In genomic region chr14:98858801-98859200, GRCm38 (mm10) we compare ENCODE assay signal across 21 mouse cellular contexts.
A peak's percentile ranks its signal among the peaks of the same experiment; 100 is the strongest.
DNase-seq lines count a peak whose midpoint lies in the region; ATAC-seq lines count a peak whose summit lies in the region.
"Had no signal": no experiment of that assay in that cellular context is flagged by ENCODE, and none has a peak within 500 bp of the region (broad histone marks: within the 10 kb centered on the region; RNA-seq: fewer than 3 reads in every experiment).

No protein-coding gene starts in this region.

- no peak overlapping the region for H3K27ac ChIP-seq in embryonic facial prominence, embryonic 14.5 days (replicated peaks; ENCODE audit: low read depth, low read length)
- H3K27ac ChIP-seq in embryonic facial prominence, embryonic 10.5 days (replicated peaks), result no peak overlapping the region
- H3K27ac ChIP-seq in heart, embryonic 10.5 days, result no peak overlapping the region
- no peak overlapping the region for H3K27ac ChIP-seq in limb, embryonic 13.5 days
- no peak overlapping the region for H3K27ac ChIP-seq in limb, embryonic 10.5 days

- H3K4me2 ChIP-seq in embryonic facial prominence, embryonic 14.5 days (ENCODE audit: low read depth, low read length), result no peak overlapping the region
- H3K4me2 ChIP-seq in limb, embryonic 13.5 days (replicated peaks), result no peak overlapping the region

- no peaks in the 10 kb centered on the region for H3K27me3 ChIP-seq in embryonic facial prominence, embryonic 14.5 days (replicated peaks; ENCODE audit: control insufficient read depth, insufficient read depth, low read length)
- H3K27me3 ChIP-seq in embryonic facial prominence, embryonic 10.5 days (replicated peaks; ENCODE audit: low read depth, poor library complexity, severe bottlenecking), result no peaks in the 10 kb centered on the region
- H3K27me3 ChIP-seq in heart, embryonic 10.5 days (ENCODE audit: insufficient read depth, poor library complexity, severe bottlenecking), result no peaks in the 10 kb centered on the region
- H3K27me3 ChIP-seq in limb, embryonic 13.5 days, result no peaks in the 10 kb centered on the region
- peaks cover 19% of the 10 kb centered on the region; the same call in 1 of the 2 replicates for H3K27me3 ChIP-seq in limb, embryonic 10.5 days (ENCODE audit: low read depth, poor library complexity, severe bottlenecking)
- H3K27me3 ChIP-seq: CH12.LX, Patski had no signal

- no peaks in the 10 kb centered on the region for H3K36me3 ChIP-seq in embryonic facial prominence, embryonic 14.5 days (ENCODE audit: control insufficient read depth, insufficient read depth, low read length)
- no peaks in the 10 kb centered on the region for H3K36me3 ChIP-seq in embryonic facial prominence, embryonic 10.5 days (replicated peaks)
- no peaks in the 10 kb centered on the region for H3K36me3 ChIP-seq in heart, embryonic 10.5 days
- H3K36me3 ChIP-seq in limb, embryonic 13.5 days, result no peaks in the 10 kb centered on the region
- no peaks in the 10 kb centered on the region for H3K36me3 ChIP-seq in limb, embryonic 10.5 days
- H3K36me3 ChIP-seq: G1E had no signal

- no peaks in the 10 kb centered on the region for H3K4me1 ChIP-seq in embryonic facial prominence, embryonic 14.5 days (ENCODE audit: control insufficient read depth, insufficient read depth, low read length)
- no peaks in the 10 kb centered on the region for H3K4me1 ChIP-seq in embryonic facial prominence, embryonic 10.5 days
- no peaks in the 10 kb centered on the region for H3K4me1 ChIP-seq in heart, embryonic 10.5 days
- 0 out of 2 replicates have a peak, but pooled peaks cover 6% of the 10 kb centered on the region for H3K4me1 ChIP-seq in limb, embryonic 13.5 days
- H3K4me1 ChIP-seq in limb, embryonic 10.5 days, result peaks cover 21% of the 10 kb centered on the region

- peak; percentile 55; the same call in 1 of the 2 replicates for ATAC-seq in embryonic facial prominence, embryonic 14.5 days (ENCODE audit: low read depth)
- ATAC-seq in limb, embryonic 13.5 days (ENCODE audit: low FRiP score, low read depth), result 0 out of 2 replicates have a peak, but pooled peaks have one; percentile 51
- ATAC-seq: activated CD4-positive, CD25-positive, alpha-beta regulatory T cell, adult 4 months; CD4-positive, CD25-positive, alpha-beta regulatory T cell, adult 4 months; Patski had no signal

- no peak overlapping the region for H3K4me3 ChIP-seq in embryonic facial prominence, embryonic 14.5 days (ENCODE audit: low read depth, low read length)
- no peak overlapping the region for H3K4me3 ChIP-seq in embryonic facial prominence, embryonic 10.5 days
- H3K4me3 ChIP-seq in heart, embryonic 10.5 days, result no peak overlapping the region
- H3K4me3 ChIP-seq in limb, embryonic 13.5 days, result no peak overlapping the region
- no peak overlapping the region for H3K4me3 ChIP-seq in limb, embryonic 10.5 days

- no peaks in the 10 kb centered on the region for H3K9me3 ChIP-seq in embryonic facial prominence, embryonic 14.5 days (ENCODE audit: control insufficient read depth, low read length)
- H3K9me3 ChIP-seq in embryonic facial prominence, embryonic 10.5 days, result no peaks in the 10 kb centered on the region
- H3K9me3 ChIP-seq in heart, embryonic 10.5 days, result no peaks in the 10 kb centered on the region
- H3K9me3 ChIP-seq in limb, embryonic 13.5 days, result no peaks in the 10 kb centered on the region
- H3K9me3 ChIP-seq in limb, embryonic 10.5 days (replicated peaks), result no peaks in the 10 kb centered on the region

- peak; percentile 19 for DNase-seq in embryonic facial prominence, embryonic 14.5 days (ENCODE audit: low spot score)
- DNase-seq in embryonic facial prominence, embryonic 10.5 days (ENCODE audit: low spot score), result no peak
- peak; percentile 57 for DNase-seq in heart, adult 11 months
- DNase-seq in heart, embryonic 10.5 days (ENCODE audit: low spot score), result no peak
- DNase-seq in limb, embryonic 10.5 days (ENCODE audit: low spot score), result no peak
- DNase-seq: adrenal gland, adult 2 months; adrenal gland, adult 8-10 months; adrenal gland, postnatal 10 days; adrenal gland, postnatal 14 days; adrenal gland, postnatal 25 days; adrenal gland, postnatal 36 days; B cell, adult 2 months; cerebellum, adult 11 months; cerebellum, adult 11-12 months; cerebellum, adult 18-20 months had no signal

- 70% methylated on average over 7 of the region's 7 CpGs for WGBS in embryonic facial prominence, embryonic 14.5 days
- WGBS in embryonic facial prominence, embryonic 10.5 days, result 80% methylated on average over 7 of the region's 7 CpGs
- 73% methylated on average over 7 of the region's 7 CpGs for WGBS in heart, embryonic 10.5 days
- 70% methylated on average over 7 of the region's 7 CpGs for WGBS in limb, embryonic 13.5 days
- 78% methylated on average over 7 of the region's 7 CpGs for WGBS in limb, embryonic 10.5 days

- no peak overlapping the region for H3K9ac ChIP-seq in embryonic facial prominence, embryonic 14.5 days (ENCODE audit: low read depth, low read length)
- H3K9ac ChIP-seq in limb, embryonic 13.5 days, result no peak overlapping the region

Comparison
In these comparisons a context has a peak if more than half of its experiments do, and no peak if none do; other contexts are left out.
1. DNase-seq: peak in embryonic facial prominence, embryonic 14.5 days (single experiment) and heart, adult 11 months (single experiment); none in embryonic facial prominence, embryonic 10.5 days (single experiment), heart, embryonic 10.5 days (single experiment) and limb, embryonic 10.5 days (single experiment).